Mouse (Mus musculus): ENCODE data around the gene Gm45808.
"Not testable (repeated sequence)": the region's sequence is repeated elsewhere in the genome, so short reads cannot be mapped to it uniquely, and the experiment has no call there.

Gene Gm45808

GRCm38 (mm10) chr7:45509181-45509882 is 22.7 kb upstream of the Gm45808 start:
- no peak for DNase-seq (ENCODE audit: low spot score in 2 of 2)

- no peak for DNase-seq (ENCODE audit: low spot score in 2 of 2)
These were observed 21.9 kb upstream of the Gm45808 start for GRCm38 (mm10) chr7:45508561-45508960.

GRCm38 (mm10) chr7:45507583-45507982 is 21.0 kb upstream of the Gm45808 start:
- DNase-seq (ENCODE audit: low spot score in 2 of 2): no peak

- DNase-seq (ENCODE audit: low spot score in 2 of 2): no peak
These were observed 11.8 kb upstream of the Gm45808 start for GRCm38 (mm10) chr7:45498427-45498826.

GRCm38 (mm10) chr7:45494548-45494947 is 7.9 kb upstream of the Gm45808 start:
- no peak for DNase-seq (ENCODE audit: low spot score in 2 of 2)

- DNase-seq (ENCODE audit: low spot score in 2 of 2): no peak
These were observed 6.3 kb upstream of the Gm45808 start for GRCm38 (mm10) chr7:45492951-45493350.

- DNase-seq (ENCODE audit: low spot score in 2 of 2): no peak
These were observed 5.7 kb upstream of the Gm45808 start for GRCm38 (mm10) chr7:45492225-45492844.

GRCm38 (mm10) chr7:45491264-45491663 is 4.7 kb upstream of the Gm45808 start:
- DNase-seq (ENCODE audit: low spot score in 2 of 2): no peak

- no peak for DNase-seq (ENCODE audit: low spot score in 2 of 2)
These were observed 4.2 kb upstream of the Gm45808 start for GRCm38 (mm10) chr7:45490822-45491221.

- DNase-seq (ENCODE audit: low spot score in 2 of 2): no peak
These were observed 3.0 kb upstream of the Gm45808 start for GRCm38 (mm10) chr7:45489578-45489977.

GRCm38 (mm10) chr7:45488293-45489204 is 1.9 kb upstream of the Gm45808 start, which contains the start of gene Dhdh:
TSS of gene Dhdh (minus strand) at chr7:45488805.
- DNase-seq (ENCODE audit: low spot score in 2 of 2): no peak

- no peak for DNase-seq (ENCODE audit: low spot score in 2 of 2)
These were observed 1.3 kb upstream of the Gm45808 start for GRCm38 (mm10) chr7:45487861-45488292.

- DNase-seq (ENCODE audit: low spot score in 2 of 2): no peak
These were observed 453 bp downstream of the Gm45808 start for GRCm38 (mm10) chr7:45486158-45486557.

GRCm38 (mm10) chr7:45484985-45485384 is 1.6 kb downstream of the Gm45808 start:
- DNase-seq (ENCODE audit: low spot score in 2 of 2): not testable (repeated sequence)

GRCm38 (mm10) chr7:45482166-45482565 is 4.4 kb downstream of the Gm45808 start:
- no peak for DNase-seq (ENCODE audit: low spot score in 2 of 2)

GRCm38 (mm10) chr7:45481374-45481927 is 5.2 kb downstream of the Gm45808 start, which contains the start of gene Tulp2:
TSS of gene Tulp2 (plus strand) at chr7:45481877.
- DNase-seq (ENCODE audit: low spot score in 2 of 2): no peak

GRCm38 (mm10) chr7:45480310-45480709 is 6.3 kb downstream of the Gm45808 start:
- DNase-seq (ENCODE audit: low spot score in 2 of 2): not testable (repeated sequence)

GRCm38 (mm10) chr7:45478774-45479173 is 7.8 kb downstream of the Gm45808 start:
- DNase-seq (ENCODE audit: low spot score in 2 of 2): no peak

GRCm38 (mm10) chr7:45477003-45477402 is 9.6 kb downstream of the Gm45808 start:
- no peak for DNase-seq (ENCODE audit: low spot score in 2 of 2)

GRCm38 (mm10) chr7:45476453-45476852 is 10.2 kb downstream of the Gm45808 start:
- DNase-seq (ENCODE audit: low spot score in 2 of 2): no peak

GRCm38 (mm10) chr7:45475291-45475969 is 11.2 kb downstream of the Gm45808 start:
- DNase-seq (ENCODE audit: low spot score in 2 of 2): no peak

Data from frontal cortex, postnatal 25 days (tissue).